Mouse (Mus musculus) stomach, adult 2 months (tissue): Measurements from ENCODE around the gene Klk1b16. TPM values are rescaled to one million over a fixed set of nuclear protein-coding genes. Genes with fewer than 3 reads are reported as not detected.

Experiments
- polyA plus RNA-seq: library from polyadenylated mRNA; depleted of rRNA; stranded (reverse); fragments of >200 nt; gene quantifications from 2 replicates; pipeline ENCODE4 v1.2.3, GENCODE M21; 2012; rRNA removed

The Klk1b16 gene
- polyA plus RNA-seq: not detected in 2 replicates

GRCm38 (mm10) chr7:44136467-44136866 is at the start of gene Klk1b16:
Klk1b16 (plus strand) TSS chr7:44136767.

DNA sequence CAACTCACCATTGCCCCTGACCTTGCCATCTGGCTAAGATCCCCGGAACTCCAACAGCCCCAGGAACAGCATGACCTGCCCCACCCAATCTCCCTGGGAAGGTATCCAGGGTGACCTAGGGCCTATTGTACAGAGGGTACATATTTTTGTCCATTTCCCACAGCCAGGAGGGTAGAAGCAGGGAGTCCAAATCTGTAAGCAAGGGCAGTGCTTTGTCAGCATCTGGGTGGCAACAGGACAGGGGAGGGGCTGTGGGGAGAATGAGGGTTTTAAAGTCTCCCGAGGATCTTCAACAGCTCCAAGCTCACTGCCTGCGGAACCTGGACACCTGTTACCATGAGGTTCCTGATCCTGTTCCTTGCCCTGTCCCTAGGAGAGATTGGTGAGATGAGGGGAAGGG is 34.5 kb upstream of the Klk1b16 start, which contains the start of gene Klk1b21:
Gene Klk1b21, plus strand, starts transcription at position 301 of the 400 bp plus-strand sequence.

DNA sequence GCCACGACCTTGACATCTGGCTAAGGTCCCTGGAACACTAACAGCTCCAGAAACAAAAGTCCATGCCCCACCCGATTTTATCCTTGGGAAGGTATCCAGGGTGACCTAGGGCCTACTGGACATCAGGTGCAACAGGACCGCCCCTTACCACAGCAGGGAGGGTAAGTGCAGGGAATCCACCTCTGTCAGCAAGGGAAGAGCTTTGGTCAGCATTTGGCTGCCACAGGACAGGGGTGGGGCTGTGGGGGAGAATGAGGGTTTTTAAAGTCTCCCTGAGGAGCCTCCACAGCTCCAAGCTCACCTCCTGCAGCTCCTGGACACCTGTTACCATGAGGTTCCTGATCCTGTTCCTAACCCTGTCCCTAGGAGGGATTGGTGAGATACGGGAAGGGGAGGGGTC is 24.2 kb upstream of the Klk1b16 start, which contains the start of gene Klk1b22:
Gene Klk1b22, plus strand, starts transcription at position 301 of the 400 bp plus-strand sequence.

DNA sequence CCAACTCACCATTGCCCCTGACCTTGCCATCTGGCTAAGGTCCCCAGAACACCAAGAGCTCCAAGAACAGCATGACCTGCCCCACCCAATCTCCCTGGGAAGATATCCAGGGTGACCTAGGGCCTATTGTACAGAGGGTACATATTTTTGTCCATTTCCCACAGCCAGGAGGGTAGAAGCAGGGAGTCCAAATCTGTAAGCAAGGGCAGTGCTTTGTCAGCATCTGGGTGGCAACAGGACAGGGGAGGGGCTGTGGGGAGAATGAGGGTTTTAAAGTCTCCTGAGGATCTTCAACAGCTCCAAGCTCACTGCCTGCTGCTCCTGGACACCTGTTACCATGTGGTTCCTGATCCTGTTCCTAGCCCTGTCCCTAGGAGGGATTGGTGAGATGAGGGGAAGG is 51.4 kb downstream of the Klk1b16 start, which contains the start of gene Klk1b24:
Gene Klk1b24, plus strand, starts transcription at position 301 of the 400 bp plus-strand sequence.

Other genes starting within 250 kb of the Klk1b16 start
- gene Klk15, start 203.0 kb upstream of the Klk1b16 start, polyA plus RNA-seq: not detected in 2 replicates
- gene Klk1b8, start 186.1 kb upstream of the Klk1b16 start, polyA plus RNA-seq: not detected in 2 replicates
- gene Klk1b1, start 170.0 kb upstream of the Klk1b16 start, polyA plus RNA-seq: not detected in 2 replicates
- gene Klk1b9, start 160.7 kb upstream of the Klk1b16 start, polyA plus RNA-seq: not detected in 2 replicates
- not detected in 2 replicates for gene Klk1b11, start 140.9 kb upstream of the Klk1b16 start, polyA plus RNA-seq
- 0.30 and 0.31 TPM in 2 replicates for gene Klk1b26, start 124.6 kb upstream of the Klk1b16 start, polyA plus RNA-seq
- gene Klk1b27, start 84.5 kb upstream of the Klk1b16 start, polyA plus RNA-seq: not detected in 2 replicates
- not detected in 2 replicates for gene Klk1b21, start 34.4 kb upstream of the Klk1b16 start, polyA plus RNA-seq
- 0.38 TPM in 1 of 2 replicates, not detected in the other for gene Klk1b22, start 24.1 kb upstream of the Klk1b16 start, polyA plus RNA-seq
- 0.19 TPM in 1 of 2 replicates, not detected in the other for gene Klk1b24, start 51.5 kb downstream of the Klk1b16 start, polyA plus RNA-seq
- gene Klk1b3, start 61.4 kb downstream of the Klk1b16 start, polyA plus RNA-seq: not detected in 2 replicates
- gene Klk1b4, start 70.7 kb downstream of the Klk1b16 start, polyA plus RNA-seq: not detected in 2 replicates
- not detected in 2 replicates for gene Klk1b5, start 79.2 kb downstream of the Klk1b16 start, polyA plus RNA-seq
- 21.8 and 58.4 TPM in 2 replicates for gene Klk1, start 88.6 kb downstream of the Klk1b16 start, polyA plus RNA-seq
- 0.05 TPM in 1 of 2 replicates, not detected in the other for gene Gm36864, start 99.4 kb downstream of the Klk1b16 start, polyA plus RNA-seq
- gene 1700028J19Rik, start 109.9 kb downstream of the Klk1b16 start, polyA plus RNA-seq: 1.4 and 2.2 TPM in 2 replicates
- gene 2410002F23Rik, start 110.0 kb downstream of the Klk1b16 start, polyA plus RNA-seq: 41.0 and 51.0 TPM in 2 replicates
- not detected in 2 replicates for gene Acp4, start 120.6 kb downstream of the Klk1b16 start, polyA plus RNA-seq
- gene Gm15517, start 124.7 kb downstream of the Klk1b16 start, polyA plus RNA-seq: not detected in 2 replicates
- 5.9 and 7.3 TPM in 2 replicates for gene Clec11a, start 170.1 kb downstream of the Klk1b16 start, polyA plus RNA-seq
- gene Shank1, start 173.5 kb downstream of the Klk1b16 start, polyA plus RNA-seq: 1.1 and 1.5 TPM in 2 replicates
- gene Syt3, start 247.3 kb downstream of the Klk1b16 start, polyA plus RNA-seq: 4.4 and 6.3 TPM in 2 replicates
- gene 1700008O03Rik, start 249.1 kb downstream of the Klk1b16 start, polyA plus RNA-seq: 0.44 and 2.1 TPM in 2 replicates